ENCODE assay signal across 8 mouse cellular contexts in the genomic region with DNA sequence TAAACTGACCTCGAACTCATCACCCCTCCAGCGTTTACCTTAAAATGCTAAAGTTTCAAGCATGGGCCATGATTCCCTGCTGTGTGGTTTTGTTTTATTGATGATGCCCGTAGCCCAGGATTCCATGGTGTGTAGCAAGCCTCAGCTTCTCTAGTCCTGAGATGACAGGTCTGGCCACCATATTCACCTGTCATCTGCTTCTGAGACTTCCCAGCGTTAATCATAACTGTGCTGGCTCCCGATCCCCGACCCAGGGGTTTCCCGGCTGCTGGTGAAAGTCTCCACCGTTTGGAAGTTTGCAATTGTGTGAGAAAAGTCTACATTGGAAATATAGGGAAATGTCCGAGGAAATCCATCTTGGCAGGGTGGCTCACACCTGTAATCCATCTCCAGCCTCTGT. TPM values are rescaled to one million over a fixed set of nuclear protein-coding genes. Genes with fewer than 3 reads are reported as not detected.
DNase-seq lines count a peak whose midpoint lies in the region; ATAC-seq and TF ChIP-seq lines count a peak whose summit lies in the region.

No protein-coding gene starts in this region.

- H3K4me2 ChIP-seq in neural tube, embryonic 11.5 days (ENCODE audit: low read depth): peak overlapping the region; percentile 68
- peak overlapping the region; percentile 79 for H3K4me2 ChIP-seq in limb, embryonic 14.5 days (replicated peaks; ENCODE audit: low read depth, low read length, severe bottlenecking)
- peak overlapping the region; percentile 84 for H3K4me2 ChIP-seq in stomach, embryonic 16.5 days (ENCODE audit: low read depth, low read length)

- H3K4me3 ChIP-seq in neural tube, embryonic 11.5 days (ENCODE audit: low read depth, low read length): peak overlapping the region; percentile 64
- H3K4me3 ChIP-seq in limb, embryonic 14.5 days (replicated peaks; ENCODE audit: low read length): peak overlapping the region; percentile 63
- H3K4me3 ChIP-seq in stomach, embryonic 16.5 days (replicated peaks; ENCODE audit: low read length): peak overlapping the region; percentile 75
- H3K4me3 ChIP-seq in thymus, adult 2 months (ENCODE audit: control insufficient read depth, insufficient read depth, low read length): no peak overlapping the region

- WGBS in neural tube, embryonic 11.5 days: 73% methylated on average over 9 of the region's 9 CpGs
- 71% methylated on average over 9 of the region's 9 CpGs for WGBS in limb, embryonic 14.5 days
- WGBS in stomach, embryonic 16.5 days: 66% methylated on average over 9 of the region's 9 CpGs
- 82% methylated on average over 9 of the region's 9 CpGs for WGBS in thymus, adult 2 months

- no peaks in the 10 kb centered on the region for H3K9me3 ChIP-seq in neural tube, embryonic 11.5 days (ENCODE audit: control insufficient read depth, low read length)
- no peaks in the 10 kb centered on the region for H3K9me3 ChIP-seq in limb, embryonic 14.5 days (ENCODE audit: control insufficient read depth, low read length)
- no peaks in the 10 kb centered on the region for H3K9me3 ChIP-seq in stomach, embryonic 16.5 days (replicated peaks; ENCODE audit: control insufficient read depth, low read length)

- TF ChIP-seq POLR2A in limb, embryonic 14.5 days (IDR thresholded peaks at IDR 0.05; ENCODE audit: borderline replicate concordance, extremely low read depth, insufficient read depth, insufficient read length): no peak
- no peak for TF ChIP-seq POLR2A in thymus, adult 2 months (IDR thresholded peaks at IDR 0.05; ENCODE audit: control insufficient read depth, extremely low read depth, insufficient read depth, low read length, poor library complexity)

- peak overlapping the region; percentile 90; the same call in 1 of the 2 replicates for H3K27ac ChIP-seq in neural tube, embryonic 11.5 days (ENCODE audit: low read depth, low read length)
- H3K27ac ChIP-seq in limb, embryonic 14.5 days (replicated peaks; ENCODE audit: low read depth, low read length): no peak overlapping the region
- H3K27ac ChIP-seq in stomach, embryonic 16.5 days (ENCODE audit: low read length): no peak overlapping the region
- H3K27ac ChIP-seq in thymus, adult 2 months (ENCODE audit: control insufficient read depth, insufficient read depth, low read length): no peak overlapping the region

- ATAC-seq in neural tube, embryonic 11.5 days (ENCODE audit: insufficient read depth, low FRiP score, low TSS enrichment): no peak
- no peak for ATAC-seq in limb, embryonic 14.5 days (ENCODE audit: low FRiP score, low read depth)
- ATAC-seq in stomach, embryonic 16.5 days (ENCODE audit: insufficient read depth, low FRiP score): no peak

- DNase-seq in cerebellum, adult 9-11 months: peak; percentile 16
- DNase-seq in cerebellum, postnatal 36 days: no peak
- no peak for DNase-seq in neural tube, embryonic 11.5 days (ENCODE audit: low spot score)
- no peak for DNase-seq in neural tube, embryonic 10.5 days (ENCODE audit: extremely low spot score, low spot score)
- no peak for DNase-seq in limb, embryonic 14.5 days (ENCODE audit: low spot score)
- no peak for DNase-seq in thymus, adult 2 months
- DNase-seq in urinary bladder, postnatal 10 days (ENCODE audit: low spot score): no peak

- no peak for TF ChIP-seq CTCF in thymus, adult 2 months (IDR thresholded peaks at IDR 0.05; ENCODE audit: borderline replicate concordance, control insufficient read depth, extremely low read depth, insufficient read depth, low read length, poor library complexity)

- peak overlapping the region; percentile 81 for H3K9ac ChIP-seq in neural tube, embryonic 11.5 days (ENCODE audit: low read length)
- peak overlapping the region; percentile 80; the same call in 1 of the 2 replicates for H3K9ac ChIP-seq in limb, embryonic 14.5 days (ENCODE audit: low read depth, low read length, severe bottlenecking)
- H3K9ac ChIP-seq in stomach, embryonic 16.5 days (ENCODE audit: low read length): peak overlapping the region; percentile 87

- no peaks in the 10 kb centered on the region for H3K27me3 ChIP-seq in neural tube, embryonic 11.5 days (ENCODE audit: control insufficient read depth, insufficient read depth, low read length)
- no peaks in the 10 kb centered on the region for H3K27me3 ChIP-seq in limb, embryonic 14.5 days (ENCODE audit: control insufficient read depth, insufficient read depth, low read length)
- H3K27me3 ChIP-seq in stomach, embryonic 16.5 days (ENCODE audit: control insufficient read depth, insufficient read depth, low read length): no peaks in the 10 kb centered on the region
- no peaks in the 10 kb centered on the region for H3K27me3 ChIP-seq in thymus, adult 2 months (ENCODE audit: control insufficient read depth, insufficient read depth, low read length)

- H3K36me3 ChIP-seq in neural tube, embryonic 11.5 days (ENCODE audit: control insufficient read depth, insufficient read depth, low read length): no peaks in the 10 kb centered on the region
- 0 out of 2 replicates have a peak, but pooled peaks cover 1% of the 10 kb centered on the region for H3K36me3 ChIP-seq in limb, embryonic 14.5 days (ENCODE audit: control insufficient read depth, insufficient read depth, low read length)
- H3K36me3 ChIP-seq in stomach, embryonic 16.5 days (ENCODE audit: control insufficient read depth, insufficient read depth, low read length): no peaks in the 10 kb centered on the region
- no peaks in the 10 kb centered on the region for H3K36me3 ChIP-seq in thymus, adult 2 months (ENCODE audit: control insufficient read depth, insufficient read depth, low read length)

- no peaks in the 10 kb centered on the region for H3K4me1 ChIP-seq in neural tube, embryonic 11.5 days (ENCODE audit: control insufficient read depth, insufficient read depth, low read length)
- H3K4me1 ChIP-seq in limb, embryonic 14.5 days (ENCODE audit: control insufficient read depth, insufficient read depth, low read length): 0 out of 2 replicates have a peak, but pooled peaks cover 4% of the 10 kb centered on the region
- no peaks in the 10 kb centered on the region for H3K4me1 ChIP-seq in stomach, embryonic 16.5 days (ENCODE audit: control insufficient read depth, insufficient read depth, low read length)
- H3K4me1 ChIP-seq in thymus, adult 2 months (replicated peaks; ENCODE audit: control insufficient read depth, insufficient read depth, low read length): peaks cover 8% of the 10 kb centered on the region; the same call in 1 of the 2 replicates

RNA-seq across cellular contexts. Expression of a gene that starts 0.8 kb away (rescaled TPM):
- polyA plus RNA-seq in neural tube, embryonic 11.5 days (2014; fragmentation: Nextera tagmentation; extraction: Ambion mirVana): 2.3 and 2.9 TPM in 2 replicates
- 4.3 and 4.5 TPM in 2 replicates for polyA plus RNA-seq in limb, embryonic 14.5 days (2012; rRNA removed)
- polyA plus RNA-seq in limb, embryonic 14.5 days (2014; fragmentation: Nextera tagmentation; extraction: Ambion mirVana): 2.6 and 3.1 TPM in 2 replicates
- 2.7 and 2.9 TPM in 2 replicates for polyA plus RNA-seq in stomach, embryonic 16.5 days (2015; fragmentation: Nextera tagmentation; extraction: Ambion mirVana)
- polyA plus RNA-seq in thymus, adult 2 months (2012; rRNA removed): 3.4 and 3.5 TPM in 2 replicates

RNA-seq across cellular contexts. Expression of a gene that starts 10.8 kb away (rescaled TPM):
- 0.24 TPM in 1 of 2 replicates, not detected in the other for polyA plus RNA-seq in neural tube, embryonic 11.5 days (2014; fragmentation: Nextera tagmentation; extraction: Ambion mirVana)
- 0.29 and 0.40 TPM in 2 replicates for polyA plus RNA-seq in limb, embryonic 14.5 days (2012; rRNA removed)
- 0.21 TPM in 1 of 2 replicates, not detected in the other for polyA plus RNA-seq in limb, embryonic 14.5 days (2014; fragmentation: Nextera tagmentation; extraction: Ambion mirVana)
- polyA plus RNA-seq in stomach, embryonic 16.5 days (2015; fragmentation: Nextera tagmentation; extraction: Ambion mirVana): 0.11 and 0.41 TPM in 2 replicates
- polyA plus RNA-seq in thymus, adult 2 months (2012; rRNA removed): 1.3 and 3.6 TPM in 2 replicates

RNA-seq across cellular contexts. Expression of a gene that starts 13.6 kb away (rescaled TPM):
- polyA plus RNA-seq in neural tube, embryonic 11.5 days (2014; fragmentation: Nextera tagmentation; extraction: Ambion mirVana): 8.8 and 10.0 TPM in 2 replicates
- polyA plus RNA-seq in limb, embryonic 14.5 days (2012; rRNA removed): 8.8 and 9.1 TPM in 2 replicates
- polyA plus RNA-seq in limb, embryonic 14.5 days (2014; fragmentation: Nextera tagmentation; extraction: Ambion mirVana): 8.2 and 8.4 TPM in 2 replicates
- 2.4 and 3.7 TPM in 2 replicates for polyA plus RNA-seq in stomach, embryonic 16.5 days (2015; fragmentation: Nextera tagmentation; extraction: Ambion mirVana)
- polyA plus RNA-seq in thymus, adult 2 months (2012; rRNA removed): 0.50 and 0.93 TPM in 2 replicates

RNA-seq across cellular contexts. Expression of a gene that starts 21.9 kb away (rescaled TPM):
- polyA plus RNA-seq in neural tube, embryonic 11.5 days (2014; fragmentation: Nextera tagmentation; extraction: Ambion mirVana): 988 and 1,013 TPM in 2 replicates
- polyA plus RNA-seq in limb, embryonic 14.5 days (2012; rRNA removed): 773 and 1,133 TPM in 2 replicates
- polyA plus RNA-seq in limb, embryonic 14.5 days (2014; fragmentation: Nextera tagmentation; extraction: Ambion mirVana): 901 and 959 TPM in 2 replicates
- 800 and 813 TPM in 2 replicates for polyA plus RNA-seq in stomach, embryonic 16.5 days (2015; fragmentation: Nextera tagmentation; extraction: Ambion mirVana)
- polyA plus RNA-seq in thymus, adult 2 months (2012; rRNA removed): 1,121 and 1,221 TPM in 2 replicates

RNA-seq across cellular contexts. Expression of a gene that starts 32.6 kb away (rescaled TPM):
- polyA plus RNA-seq in neural tube, embryonic 11.5 days (2014; fragmentation: Nextera tagmentation; extraction: Ambion mirVana): 31.3 and 32.2 TPM in 2 replicates
- 35.7 and 41.8 TPM in 2 replicates for polyA plus RNA-seq in limb, embryonic 14.5 days (2012; rRNA removed)
- 25.8 and 26.1 TPM in 2 replicates for polyA plus RNA-seq in limb, embryonic 14.5 days (2014; fragmentation: Nextera tagmentation; extraction: Ambion mirVana)
- 19.2 TPM in 2 replicates for polyA plus RNA-seq in stomach, embryonic 16.5 days (2015; fragmentation: Nextera tagmentation; extraction: Ambion mirVana)
- polyA plus RNA-seq in thymus, adult 2 months (2012; rRNA removed): 20.9 and 24.2 TPM in 2 replicates
